Mouse (Mus musculus): Measurements from ENCODE around the gene Acp4.

DNA sequence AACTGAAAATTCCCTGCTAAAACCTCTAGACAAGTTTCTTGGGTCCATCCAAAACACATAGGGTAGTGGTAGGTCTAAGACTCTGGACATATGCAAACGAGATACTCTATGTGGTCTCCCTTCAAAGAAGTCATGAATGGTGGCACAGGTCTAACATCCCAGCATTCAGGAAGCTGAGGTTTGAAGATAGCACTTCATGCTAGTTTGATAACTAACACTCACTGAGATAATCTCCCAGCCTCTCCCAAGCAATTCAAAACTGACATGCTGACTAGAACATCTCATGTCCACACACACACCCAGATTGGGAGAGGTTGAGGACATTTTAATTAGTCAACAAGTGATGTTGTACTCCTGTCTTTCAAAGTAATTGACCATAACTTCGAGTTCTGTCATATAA is 17.3 kb downstream of the Acp4 start:
- TF ChIP-seq CTCF (IDR thresholded peaks at IDR 0.05; ENCODE audit: low read depth, low read length) (no peak), POLR2A (IDR thresholded peaks at IDR 0.05; ENCODE audit: insufficient read depth, low read length) (no peak)
